Mouse (Mus musculus): ENCODE data around the gene Dgki.

DNA sequence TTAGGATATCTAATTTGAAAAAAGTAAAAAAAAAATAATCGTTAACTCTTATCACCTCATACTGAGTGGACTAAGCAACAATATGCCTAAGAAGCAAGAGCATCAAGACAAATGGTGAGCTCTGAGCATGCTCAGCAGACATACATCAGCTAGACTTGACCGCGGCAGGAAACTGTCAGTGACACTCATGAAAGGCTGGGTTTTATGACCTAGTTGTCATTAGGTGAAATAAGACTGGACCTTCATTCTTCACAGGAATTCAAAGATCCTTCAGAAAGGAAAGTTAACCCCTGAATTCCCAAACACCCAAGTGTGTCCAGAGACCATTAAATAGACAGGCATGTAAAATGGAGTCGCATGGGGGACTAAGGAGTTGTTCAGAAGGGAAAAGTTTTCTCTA lies 422.6 kb downstream of the Dgki start:
- TF ChIP-seq POLR2A (IDR thresholded peaks at IDR 0.05; ENCODE audit: low read depth, low read length) (no peak), CTCF (IDR thresholded peaks at IDR 0.05; ENCODE audit: extremely low read depth, insufficient read length, insufficient replicate concordance, low read depth, low read length) (no peak)
